Mouse (Mus musculus): ENCODE data around the gene Ccdc33.

DNA sequence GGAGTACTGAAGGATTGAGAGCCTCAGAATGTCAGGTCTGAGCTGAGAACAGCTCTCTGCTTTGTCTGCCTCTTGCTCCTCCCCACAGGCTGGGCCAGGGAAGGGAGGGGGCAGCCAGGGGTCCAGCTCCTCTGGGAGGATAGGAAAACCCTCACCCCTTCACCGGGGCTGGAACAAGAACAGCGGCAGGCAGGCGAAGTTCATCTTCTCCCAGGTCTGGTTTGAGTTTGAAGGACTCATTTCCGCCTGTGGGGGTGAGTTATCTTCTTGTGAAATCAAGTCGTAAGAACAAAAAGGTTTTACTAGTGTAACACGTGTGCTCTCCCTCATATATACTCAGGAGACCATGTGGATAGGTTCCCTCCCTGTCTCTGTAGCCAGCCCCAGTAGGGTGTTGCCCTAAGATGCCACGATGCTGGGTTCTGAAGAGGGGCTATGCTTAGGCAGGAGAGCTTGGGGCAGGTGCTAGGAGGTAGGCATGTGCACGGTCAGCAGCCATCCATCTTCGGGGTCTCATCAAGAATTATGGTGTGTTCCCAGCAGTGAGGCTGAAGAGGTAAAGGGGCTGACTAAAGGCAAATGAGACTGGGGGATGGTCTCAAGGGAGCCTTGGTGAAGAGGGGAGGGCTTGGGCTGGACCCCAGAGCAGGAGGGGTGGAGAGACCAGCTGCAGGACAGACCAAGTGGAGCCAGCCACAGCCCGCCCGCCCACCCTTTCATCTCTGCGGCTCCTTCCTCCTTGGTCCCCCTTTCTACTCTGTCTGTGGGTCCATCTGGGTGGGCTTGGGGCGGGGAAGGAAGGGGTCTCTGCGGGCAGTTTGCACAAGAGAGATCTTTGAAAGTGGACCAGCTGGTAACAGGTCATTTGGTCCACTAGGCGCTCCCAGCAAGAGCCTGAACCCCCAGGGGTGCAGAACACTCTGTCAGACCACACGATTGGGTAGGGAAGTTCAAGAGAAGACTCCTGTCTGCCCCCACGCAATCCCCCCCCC lies 15.6 kb upstream of the Ccdc33 start:
- TF ChIP-seq CTCF (IDR thresholded peaks at IDR 0.05; ENCODE audit: low read depth) (no peak), EP300 (IDR thresholded peaks at IDR 0.05; ENCODE audit: low read depth) (no peak)

Data from heart, postnatal 0 days (tissue).